Mouse (Mus musculus) liver, embryonic 11.5 days (tissue): ENCODE results near the gene Gm8082. TPM values are rescaled to one million over a fixed set of nuclear protein-coding genes. Genes with fewer than 3 reads are reported as not detected.
"Not testable (repeated sequence)": the region's sequence is repeated elsewhere in the genome, so short reads cannot be mapped to it uniquely, and the experiment has no call there.

Experiments
- ATAC-seq: fragments of 200-750 bp; cut with Nextera tagmentation; replicated peaks from 2 replicates; pipeline ENCODE4 v1.8.0; 2017; ENCODE audit warnings: moderate number of reproducible peaks, mild to moderate bottlenecking, moderate TSS enrichment, moderate library complexity; ENCODE audit not compliant: low FRiP score
- DNase-seq: peaks from one replicate; pipeline ENCODE4 v3.0.0-alpha.2; 2017; ENCODE audit warnings: low spot score
- H3K27ac ChIP-seq: fragments of 300-500 bp; sonication (generic); 2 replicates; pipeline ENCODE4 v1.5.1; 2014; ENCODE audit warnings: mild to moderate bottlenecking, low read depth, low read length, control low read depth
- H3K27me3 ChIP-seq: fragments of 300-500 bp; sonication (generic); replicated peaks from 2 replicates; pipeline ENCODE4 v1.6.1; 2014; ENCODE audit warnings: low read length, mixed read lengths; ENCODE audit not compliant: control insufficient read depth, insufficient read depth
- H3K36me3 ChIP-seq: fragments of 300-500 bp; sonication (generic); 2 replicates; pipeline ENCODE4 v1.6.1; 2014; ENCODE audit warnings: mild to moderate bottlenecking, low read length, moderate library complexity, mixed read lengths; ENCODE audit not compliant: control insufficient read depth, insufficient read depth
- H3K4me1 ChIP-seq: fragments of 300-500 bp; sonication (generic); replicated peaks from 2 replicates; pipeline ENCODE4 v1.6.1; 2014; ENCODE audit warnings: low read length, mixed read lengths; ENCODE audit not compliant: control insufficient read depth, insufficient read depth
- H3K4me2 ChIP-seq: fragments of 300-500 bp; sonication (generic); 2 replicates; pipeline ENCODE4 v1.6.1; 2014; ENCODE audit warnings: mild to moderate bottlenecking, control low read depth, moderate library complexity
- H3K4me3 ChIP-seq: fragments of 300-500 bp; sonication (generic); 2 replicates; pipeline ENCODE4 v1.5.1; 2014; ENCODE audit warnings: low read depth, low read length, control low read depth
- H3K9ac ChIP-seq: fragments of 300-500 bp; sonication (generic); 2 replicates; pipeline ENCODE4 v1.6.1; 2014; ENCODE audit warnings: low read depth, low read length, control low read depth
- H3K9me3 ChIP-seq: fragments of 300-500 bp; sonication (generic); 2 replicates; pipeline ENCODE4 v1.6.1; 2016; ENCODE audit warnings: low read length, inconsistent platforms, mixed read lengths; ENCODE audit not compliant: control insufficient read depth
- WGBS: fragments of 180-500 bp; shearing (Covaris S2); extraction: QIAGEN DNeasy Blood & Tissue Kit; methylation state at CpG from one replicate; pipeline ENCODE4 v1.1.7; 2014; 5-methylcytosine and 5-hydroxymethylcytosine counted together
- polyA plus RNA-seq: library from polyadenylated mRNA; unstranded; fragments of >200 nt; fragmentation: Nextera tagmentation; extraction: Ambion mirVana; gene quantifications from 2 replicates; pipeline ENCODE4 v1.2.1, GENCODE M21; 2014

Gm8082 gene
- polyA plus RNA-seq, result not detected in 2 replicates

GRCm38 (mm10) chr14:42993524-42993923, at the start of gene Gm8082:
Gene Gm8082, minus strand, starts transcription at chr14:42993624.
- not testable (repeated sequence) for DNase-seq, H3K36me3 ChIP-seq, H3K27ac ChIP-seq, H3K4me3 ChIP-seq, H3K4me2 ChIP-seq, H3K9me3 ChIP-seq, H3K27me3 ChIP-seq, H3K4me1 ChIP-seq, ATAC-seq, H3K9ac ChIP-seq
- WGBS, result no CpG with 5 or more reads among the region's 1 CpGs

GRCm38 (mm10) chr14:43015528-43015927, 22.1 kb upstream of the Gm8082 start, which contains the start of gene Gm10376:
Gene Gm10376, minus strand, starts transcription at chr14:43015628.
- not testable (repeated sequence) for H3K4me2 ChIP-seq, H3K4me3 ChIP-seq, H3K9me3 ChIP-seq, ATAC-seq, H3K4me1 ChIP-seq, DNase-seq, H3K36me3 ChIP-seq, H3K27me3 ChIP-seq, H3K27ac ChIP-seq, H3K9ac ChIP-seq

Other genes starting within 250 kb of the Gm8082 start
- not detected in 2 replicates for gene Gm3015, start 224.8 kb downstream of the Gm8082 start, polyA plus RNA-seq
- not detected in 2 replicates for gene Gm10377, start 195.6 kb downstream of the Gm8082 start, polyA plus RNA-seq
- not detected in 2 replicates for gene Gm21977, start 140.1 kb downstream of the Gm8082 start, polyA plus RNA-seq
- gene Gm10376, start 22.0 kb upstream of the Gm8082 start, polyA plus RNA-seq, result not detected in 2 replicates
- gene Gm8094, start 83.0 kb upstream of the Gm8082 start, polyA plus RNA-seq, result not detected in 2 replicates
- gene Gm8104, start 107.0 kb upstream of the Gm8082 start, polyA plus RNA-seq, result not detected in 2 replicates
- gene Gm7233, start 186.2 kb upstream of the Gm8082 start, polyA plus RNA-seq, result not detected in 2 replicates
- gene Gm8122, start 241.7 kb upstream of the Gm8082 start, polyA plus RNA-seq, result not detected in 2 replicates